Mouse (Mus musculus) CH12.LX (cell line): ENCODE results near the gene Nmd3.
A peak's percentile ranks its signal among the peaks of the same experiment; 100 is the strongest.

Source experiments
- CTCF ChIP-seq, 2 experiments: IDR thresholded peaks in 1 of 2; conservative IDR thresholded peaks in 1 of 2; 2 replicates each; pipeline ENCODE4 v1.5.1; 2011 to 2012; ENCODE audit warnings: low read depth in 2 of 2, low read length in 2 of 2, improper control_type of control experiment in 1 of 2, inconsistent platforms in 1 of 2, mild to moderate bottlenecking in 1 of 2, moderate library complexity in 1 of 2
- MAX ChIP-seq: IDR thresholded peaks from 2 replicates; pipeline ENCODE4 v1.6.1; 2011; ENCODE audit warnings: low read length, improper control_type of control experiment
- MEF2A ChIP-seq: IDR thresholded peaks from 2 replicates; pipeline ENCODE4 v1.6.1; 2014; ENCODE audit warnings: low read depth, mild to moderate bottlenecking, inconsistent platforms, low read length, improper control_type of control experiment, borderline replicate concordance
- MXI1 ChIP-seq: IDR thresholded peaks from 2 replicates; pipeline ENCODE4 v1.6.1; 2011; ENCODE audit warnings: mild to moderate bottlenecking, low read depth, low read length, improper control_type of control experiment
- ZC3H11A ChIP-seq: IDR thresholded peaks from 2 replicates; pipeline ENCODE4 v1.6.1; 2012; ENCODE audit warnings: low read depth, mild to moderate bottlenecking, inconsistent platforms, low read length, improper control_type of control experiment
- ZKSCAN1 ChIP-seq: IDR thresholded peaks from 2 replicates; pipeline ENCODE4 v1.6.1; 2012; ENCODE audit warnings: low read depth, inconsistent platforms, low read length, improper control_type of control experiment, borderline replicate concordance

DNA sequence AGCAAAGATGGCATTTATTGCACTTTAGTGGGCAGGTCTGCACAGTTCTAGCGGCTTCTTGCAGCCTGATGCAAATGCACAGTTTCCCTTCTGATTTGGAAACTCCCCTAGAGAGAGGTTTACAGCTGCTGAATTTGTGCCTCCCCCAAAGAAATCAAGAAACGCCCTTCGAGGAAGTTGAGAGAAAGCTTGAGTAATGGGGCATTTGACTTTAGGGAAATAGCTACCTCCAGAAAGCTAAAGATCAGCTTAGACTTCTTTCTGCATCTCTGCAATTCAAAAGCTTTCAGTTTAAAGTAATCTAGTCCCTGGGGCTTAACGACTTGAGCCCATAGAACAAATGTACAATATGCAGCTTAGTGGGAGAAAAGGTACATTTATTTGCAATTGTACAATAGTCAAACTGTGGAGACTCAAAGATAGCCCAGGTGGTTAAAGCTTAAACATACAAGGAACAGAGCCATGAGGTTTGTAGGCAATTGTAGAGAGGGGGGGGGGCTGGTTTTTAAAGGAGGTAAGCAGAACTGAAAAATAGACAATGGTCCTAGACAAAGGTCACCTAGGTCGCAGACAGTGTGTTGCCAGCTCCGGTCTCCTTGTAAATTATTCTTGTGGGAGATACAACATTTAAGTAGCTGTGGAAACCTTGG lies 21.8 kb upstream of the Nmd3 start:
- no peak for TF ChIP-seq MXI1
- 0 out of 2 replicates have a peak, but pooled peaks have one; percentile 14 for TF ChIP-seq MEF2A
- TF ChIP-seq MAX, result no peak
- no peak for TF ChIP-seq CTCF (conservative IDR thresholded peaks at IDR 0.05 in 1 of 2, IDR thresholded peaks at IDR 0.05 in 1 of 2; ENCODE audit: low read depth in 2 of 2, low read length in 2 of 2)
- TF ChIP-seq ZKSCAN1, result no peak
- no peak for TF ChIP-seq ZC3H11A
